Mouse (Mus musculus) central nervous system, embryonic 18 days (tissue): ENCODE data around the gene Cyp1b1. TPM values are rescaled to one million over a fixed set of nuclear protein-coding genes. Genes with fewer than 3 reads are reported as not detected.

Experiments
- polyA plus RNA-seq: library from polyadenylated mRNA; depleted of rRNA; stranded (reverse); fragments of >200 nt; gene quantifications from 2 replicates; pipeline ENCODE4 v1.2.3, GENCODE M21; 2012; rRNA removed

Gene Cyp1b1
- polyA plus RNA-seq, result 3.7 and 4.2 TPM in 2 replicates

GRCm38 (mm10) chr17:79714931-79715637, at the start of gene Cyp1b1:
Gene Cyp1b1 (minus strand): TSS chr17:79715061.

Other genes starting within 250 kb of the Cyp1b1 start
- 5.3 and 5.4 TPM in 2 replicates for gene Rmdn2, start 103.2 kb downstream of the Cyp1b1 start, polyA plus RNA-seq
- gene Atl2, start 181.1 kb upstream of the Cyp1b1 start, polyA plus RNA-seq, result 33.2 and 35.5 TPM in 2 replicates